Mouse (Mus musculus): ENCODE results near the gene Hist2h3c2.
"Not testable (repeated sequence)": the region's sequence is repeated elsewhere in the genome, so short reads cannot be mapped to it uniquely, and the experiment has no call there.

The Hist2h3c2 gene

DNA sequence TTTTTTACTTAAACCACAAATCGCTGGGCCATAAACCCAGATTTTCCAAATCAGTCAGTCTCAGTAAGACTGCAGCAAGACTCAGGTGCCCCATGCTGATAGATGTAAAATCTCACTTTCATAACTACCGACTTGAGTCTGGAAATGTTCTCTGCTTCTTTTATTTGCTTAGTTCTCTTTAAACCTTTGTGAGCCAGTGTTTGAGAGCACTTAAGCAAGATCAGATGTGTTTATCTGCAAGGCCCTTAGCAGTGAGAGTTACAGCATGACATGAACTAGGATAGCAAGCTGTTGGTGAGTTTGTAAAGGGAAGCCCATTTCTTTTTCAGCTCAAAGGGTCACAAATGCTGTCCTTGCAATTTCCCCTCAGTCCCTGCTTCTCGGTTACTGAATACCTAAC, 18.3 kb upstream of the Hist2h3c2 start:
- DNase-seq, result no peak

DNA sequence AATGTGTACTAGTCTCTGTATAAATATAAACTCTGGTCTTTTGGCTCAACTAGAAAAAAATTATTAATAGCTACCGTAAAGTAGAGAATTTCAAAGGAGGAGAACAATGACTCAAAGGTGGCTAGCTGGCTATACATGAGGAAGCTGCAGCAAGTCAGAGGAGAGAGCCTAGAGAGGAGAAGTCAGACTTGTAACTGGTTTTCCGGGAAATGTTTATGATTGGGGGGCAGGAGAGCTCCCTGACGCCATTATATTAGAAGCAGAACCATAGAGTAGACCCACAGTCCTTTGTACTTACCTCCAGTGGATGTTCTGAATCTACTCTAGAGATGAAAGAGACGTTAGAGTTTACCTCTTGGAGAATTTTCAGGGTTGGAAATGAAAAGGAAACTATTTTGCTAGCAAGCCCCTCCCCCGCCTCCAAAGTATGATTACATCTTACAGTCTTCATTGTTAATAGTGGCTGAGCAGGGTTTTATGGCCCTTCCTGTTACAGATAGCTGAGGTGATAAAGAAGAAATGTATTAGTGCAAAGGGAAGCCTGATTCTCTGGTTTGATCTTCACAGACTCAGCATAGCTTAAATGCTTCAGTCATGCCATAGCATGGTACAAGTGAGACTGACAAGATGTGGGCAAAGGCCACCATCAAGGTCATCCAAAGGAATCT, 17.1 kb upstream of the Hist2h3c2 start:
- DNase-seq, result no peak

DNA sequence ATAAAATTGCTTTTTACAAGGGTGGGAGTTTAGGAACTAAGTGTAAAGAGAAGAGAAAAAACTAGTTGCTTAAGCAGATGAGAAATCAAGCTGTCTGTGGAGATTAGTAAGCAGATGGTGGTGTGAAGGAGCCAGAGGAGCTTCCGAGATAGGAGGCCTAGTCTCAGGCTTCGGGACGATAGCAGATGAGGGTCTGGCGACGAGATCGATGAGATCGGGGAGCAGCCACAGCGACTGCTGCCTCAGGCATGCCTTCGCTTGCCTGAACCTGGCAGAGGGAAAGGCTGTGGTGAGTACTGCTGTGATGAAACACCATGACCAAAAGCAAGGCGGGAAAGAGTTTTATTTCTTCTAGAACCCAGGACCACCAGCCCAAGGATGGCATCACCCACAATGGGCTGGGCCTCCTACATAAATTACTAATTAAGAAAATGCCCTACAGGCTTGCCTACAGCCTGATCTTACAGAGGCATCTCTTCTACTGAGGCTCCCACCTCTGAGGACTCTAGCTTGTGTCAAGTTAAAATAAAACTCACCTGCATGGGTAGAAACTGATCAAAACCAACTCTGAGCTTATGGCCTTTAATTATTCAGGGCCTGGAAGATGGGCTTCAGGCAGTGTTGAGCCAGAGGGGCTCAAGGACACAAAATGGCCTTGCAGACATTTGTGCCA, 15.9 kb upstream of the Hist2h3c2 start:
- DNase-seq, result no peak

DNA sequence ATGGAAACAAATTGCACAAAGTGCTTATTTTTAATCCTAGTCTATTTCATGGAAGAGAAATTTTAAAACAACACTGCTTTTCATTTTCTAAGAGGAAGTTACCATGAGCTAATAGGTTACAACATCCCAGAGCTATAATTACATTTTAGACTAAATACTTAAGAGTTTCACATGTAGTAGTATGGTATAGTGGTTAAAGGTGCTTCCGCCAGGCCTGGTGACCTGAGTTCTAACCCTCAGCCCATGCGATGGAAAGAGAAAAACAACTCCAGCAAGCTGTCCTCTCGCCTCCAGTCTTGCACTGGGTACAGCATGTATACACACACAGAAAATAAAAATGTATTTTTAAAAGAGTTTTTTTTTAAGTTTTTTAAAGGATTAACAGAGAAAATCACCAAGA, 12.9 kb upstream of the Hist2h3c2 start:
- DNase-seq, result no peak

DNA sequence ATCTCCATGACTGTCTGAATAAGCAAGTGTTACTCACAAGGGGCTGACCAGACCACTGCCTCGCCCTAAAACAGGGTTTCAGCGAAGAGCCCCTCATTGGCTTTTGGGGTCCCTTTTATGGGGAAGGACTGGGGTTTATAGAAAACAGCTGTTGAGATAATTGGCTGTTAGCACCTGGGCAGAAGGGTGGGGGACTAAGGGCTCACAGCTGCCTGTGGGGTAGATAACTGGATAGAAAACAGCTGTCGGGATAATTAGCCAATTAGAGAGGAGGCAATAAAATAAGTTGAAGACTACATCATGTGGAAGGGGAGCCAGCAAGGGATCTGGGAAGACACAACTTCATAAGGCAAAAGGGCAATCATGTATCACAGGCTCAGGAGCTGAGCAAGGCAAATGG, 12.0 kb upstream of the Hist2h3c2 start:
- DNase-seq, result no peak

DNA sequence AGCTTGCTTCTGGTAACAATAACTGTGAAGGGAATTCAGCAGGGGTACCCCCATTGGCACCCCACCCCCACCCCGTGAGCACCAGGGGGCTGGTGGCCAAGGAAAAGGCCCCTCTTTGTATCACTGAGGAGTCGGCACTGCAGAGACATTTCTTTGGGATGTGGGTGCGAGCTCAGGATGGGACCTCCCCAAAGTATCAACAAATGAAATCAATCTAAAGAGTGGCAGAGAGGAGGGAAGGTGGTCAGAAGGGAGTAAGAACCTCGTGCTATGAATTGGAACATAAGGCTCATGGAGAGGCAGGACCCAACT, 10.1 kb upstream of the Hist2h3c2 start:
- DNase-seq, result no peak

DNA sequence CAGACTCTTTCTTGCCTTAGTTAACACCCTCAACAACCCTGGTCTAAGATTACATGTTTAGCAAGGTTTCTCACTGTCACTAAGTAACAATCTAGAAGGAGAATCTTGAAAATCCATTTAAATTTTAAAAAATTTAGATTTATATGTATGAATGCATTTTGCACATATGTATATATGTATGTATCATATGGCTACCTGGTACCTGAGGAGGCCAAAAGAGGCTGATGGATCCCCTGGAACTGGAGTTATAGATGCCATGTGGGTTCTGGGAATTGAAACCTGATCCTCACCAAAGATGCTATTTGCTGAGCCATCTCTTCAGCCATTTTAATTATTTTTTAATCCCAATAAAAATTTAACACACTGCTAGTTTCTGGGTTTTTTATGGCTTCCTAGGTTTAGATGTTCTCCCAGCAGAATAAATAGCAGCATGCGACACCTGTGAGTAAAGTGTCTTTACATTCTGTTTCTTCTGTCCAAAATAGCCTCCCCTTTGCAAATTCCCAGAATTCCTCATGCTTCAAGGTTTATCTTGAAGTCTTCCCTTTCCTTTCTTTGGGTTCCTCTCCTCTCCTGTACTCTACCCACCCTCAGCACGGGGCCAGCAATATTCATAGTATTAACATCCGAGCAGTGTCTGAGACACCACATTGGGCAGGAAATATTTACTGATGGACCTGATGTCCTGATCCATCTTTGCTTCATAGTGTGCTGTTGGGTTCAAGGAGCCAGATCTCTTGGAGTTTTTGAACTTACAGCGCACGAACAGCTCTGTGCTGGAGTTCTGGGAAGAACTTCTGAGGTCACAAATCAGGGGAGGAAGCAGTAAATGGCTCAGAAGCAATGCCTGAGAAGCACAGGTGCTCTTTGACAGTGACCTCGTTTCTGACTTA, 9.5 kb upstream of the Hist2h3c2 start:
- DNase-seq, result no peak

DNA sequence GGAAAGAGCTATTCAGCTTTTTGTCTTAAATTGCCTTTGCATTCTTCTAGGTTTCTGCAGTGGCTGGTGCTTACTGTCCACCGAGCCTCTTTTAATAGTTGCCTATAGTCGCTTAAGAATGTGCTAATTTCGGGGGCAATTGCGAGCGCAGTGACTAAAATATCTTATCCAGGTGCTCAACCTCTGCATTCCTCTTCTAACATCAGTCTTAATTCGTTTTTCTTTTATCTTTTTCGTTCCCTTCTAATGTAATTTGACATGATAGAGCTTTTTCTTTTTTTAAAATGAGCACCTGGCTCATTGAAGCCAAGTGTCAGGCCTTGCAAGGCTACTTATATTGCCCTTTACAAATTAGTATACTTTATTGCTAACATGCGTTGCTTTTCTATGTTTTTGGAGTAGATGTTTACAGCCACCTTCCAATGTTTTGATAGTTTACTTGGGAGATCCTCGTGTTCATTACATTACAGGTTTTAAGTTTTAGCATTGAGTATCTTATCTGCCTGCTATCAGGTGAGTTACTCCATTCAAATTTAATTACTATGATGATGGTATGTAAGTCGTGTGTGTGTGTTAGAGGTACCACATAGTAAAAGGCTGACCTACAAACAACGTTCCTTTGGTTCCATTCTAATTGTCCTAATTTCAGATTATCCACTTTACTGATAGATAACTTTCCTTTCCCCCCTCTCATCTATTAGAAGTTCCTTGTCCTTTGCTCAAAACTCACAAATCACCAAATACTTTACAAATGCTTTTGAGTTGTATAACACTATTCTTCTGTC, 8.6 kb upstream of the Hist2h3c2 start:
- DNase-seq, result no peak

DNA sequence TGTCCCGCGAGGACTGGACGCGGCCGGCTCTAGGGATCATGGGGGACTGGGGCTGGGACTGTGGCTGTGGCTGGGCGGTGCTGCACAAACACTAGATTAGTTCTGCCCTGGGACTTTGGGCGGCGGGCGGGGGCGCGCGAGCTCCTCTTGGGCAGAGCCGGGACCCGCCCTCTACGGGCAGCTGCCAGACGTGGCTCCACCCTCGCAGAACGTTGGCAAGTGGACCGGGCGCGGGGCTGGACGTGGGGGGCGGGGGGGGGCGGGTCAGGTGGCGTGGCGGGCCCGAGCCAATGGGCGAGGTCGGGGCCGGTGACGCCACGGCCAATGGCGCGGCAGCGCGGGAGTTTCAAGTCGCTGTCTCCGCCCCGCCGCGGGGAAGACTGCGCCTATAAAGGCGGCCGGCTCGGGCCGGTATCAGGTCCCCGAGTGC, 7.5 kb upstream of the Hist2h3c2 start, which contains the start of gene Hist2h3c1:
Gene Hist2h3c1 (plus strand): TSS at position 259 of the 430 bp plus-strand sequence.
- not testable (repeated sequence) for DNase-seq

DNA sequence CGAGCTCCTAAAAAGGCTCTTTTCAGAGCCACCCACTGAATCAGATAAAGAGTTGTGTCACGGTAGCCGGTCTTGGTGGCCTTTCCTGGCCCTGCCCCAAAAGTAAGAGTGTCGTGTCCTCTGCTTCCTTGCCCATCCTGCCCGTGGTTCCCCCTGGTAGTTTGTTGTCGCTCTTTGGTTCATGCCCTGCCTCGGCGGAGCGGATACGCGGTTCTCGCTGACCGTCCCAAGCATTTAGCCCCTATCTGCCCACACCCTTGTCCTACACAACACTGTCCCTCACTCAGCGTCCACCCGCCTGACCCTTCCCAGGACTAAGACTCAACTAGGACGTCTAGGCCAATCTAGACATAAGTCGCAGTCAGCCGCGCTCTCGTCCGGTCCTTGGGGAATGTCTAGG, 7.1 kb upstream of the Hist2h3c2 start:
- not testable (repeated sequence) for DNase-seq

DNA sequence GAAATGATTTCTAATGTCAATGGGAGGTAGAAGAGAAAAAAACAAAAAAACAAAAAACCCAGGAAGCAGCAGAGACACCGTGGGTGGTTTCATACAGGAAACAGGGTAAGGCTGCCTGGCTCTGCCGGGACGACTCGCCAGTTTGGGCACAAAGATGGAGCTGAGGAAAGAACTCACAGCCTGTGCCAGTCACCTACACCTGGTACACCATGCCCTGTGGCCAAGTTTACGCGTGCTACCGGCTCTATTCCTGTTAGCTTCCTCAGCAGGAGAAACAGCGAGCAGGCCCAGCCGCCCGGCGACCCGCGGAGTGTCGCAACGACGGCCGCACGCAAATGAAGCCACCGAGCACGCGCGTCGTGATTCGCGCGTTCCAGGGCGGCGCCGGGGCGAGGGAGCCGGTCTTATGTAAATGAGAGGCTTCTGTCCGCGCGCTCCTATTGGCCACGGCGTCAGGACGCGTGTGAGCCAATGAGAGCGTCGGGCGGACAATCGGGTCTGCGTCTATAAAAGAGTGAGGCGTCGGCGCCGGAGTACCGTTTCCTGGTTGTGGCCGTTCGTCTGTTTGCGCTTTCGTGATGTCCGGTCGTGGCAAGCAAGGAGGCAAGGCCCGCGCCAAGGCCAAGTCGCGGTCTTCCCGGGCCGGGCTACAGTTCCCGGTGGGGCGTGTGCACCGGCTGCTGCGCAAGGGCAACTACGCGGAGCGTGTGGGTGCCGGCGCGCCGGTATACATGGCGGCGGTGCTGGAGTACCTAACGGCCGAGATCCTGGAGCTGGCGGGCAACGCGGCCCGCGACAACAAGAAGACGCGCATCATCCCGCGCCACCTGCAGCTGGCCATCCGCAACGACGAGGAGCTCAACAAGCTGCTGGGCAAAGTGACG, 6.3 kb upstream of the Hist2h3c2 start, which contains the start of gene Hist2h2aa1:
Gene Hist2h2aa1 (plus strand): TSS at position 495 of the 884 bp plus-strand sequence.
- peak; percentile 87 for DNase-seq

DNA sequence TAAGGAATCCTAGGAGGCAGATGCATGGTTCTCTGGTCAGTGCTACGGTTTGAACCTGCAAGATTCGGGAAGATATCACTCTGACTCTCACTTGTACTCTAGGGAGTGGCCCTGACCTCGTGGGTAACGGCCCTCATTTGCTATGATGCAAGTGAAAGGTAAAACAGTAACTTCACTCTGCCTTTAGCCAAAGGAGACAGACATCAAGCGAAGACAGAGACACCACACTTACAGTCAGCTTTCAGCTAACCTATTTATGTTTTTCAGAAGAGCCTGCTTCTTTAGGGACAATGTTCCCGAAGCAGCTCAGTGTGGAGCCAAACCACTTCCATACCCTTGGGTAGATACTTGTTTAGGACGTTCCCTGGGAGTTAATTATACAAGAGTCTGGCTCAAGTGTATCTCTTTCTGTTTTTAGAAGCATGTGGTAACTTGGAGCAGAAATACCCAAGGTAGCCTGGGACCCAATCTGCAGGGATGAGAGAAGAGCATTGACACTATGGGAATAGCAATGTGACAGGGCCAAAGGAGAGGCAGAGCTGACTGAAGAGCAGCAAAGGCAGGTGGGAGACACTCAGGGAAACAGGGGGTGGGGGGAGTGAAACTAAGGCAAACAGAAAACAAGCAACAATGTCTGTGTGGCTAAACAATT, 5.1 kb upstream of the Hist2h3c2 start:
- no peak for DNase-seq

DNA sequence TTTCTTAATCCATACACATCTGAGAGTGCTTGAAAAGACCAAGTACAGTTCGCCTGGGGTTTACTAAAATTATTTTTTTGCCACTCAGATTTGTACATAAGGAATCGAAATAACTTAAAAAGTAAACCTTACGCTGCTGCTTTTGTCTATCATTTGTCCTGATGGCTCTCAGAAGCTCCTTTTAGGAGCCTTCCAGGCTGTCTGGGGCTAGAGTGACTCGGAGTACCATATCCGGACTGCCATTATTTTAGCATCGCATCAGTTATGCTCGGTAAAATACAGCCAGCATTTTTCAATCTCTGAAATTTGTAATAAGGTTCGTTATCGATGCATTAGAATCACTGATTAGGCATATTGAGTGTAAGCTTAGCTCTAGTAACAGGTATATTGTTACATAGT, 1.9 kb upstream of the Hist2h3c2 start:
- no peak for DNase-seq

DNA sequence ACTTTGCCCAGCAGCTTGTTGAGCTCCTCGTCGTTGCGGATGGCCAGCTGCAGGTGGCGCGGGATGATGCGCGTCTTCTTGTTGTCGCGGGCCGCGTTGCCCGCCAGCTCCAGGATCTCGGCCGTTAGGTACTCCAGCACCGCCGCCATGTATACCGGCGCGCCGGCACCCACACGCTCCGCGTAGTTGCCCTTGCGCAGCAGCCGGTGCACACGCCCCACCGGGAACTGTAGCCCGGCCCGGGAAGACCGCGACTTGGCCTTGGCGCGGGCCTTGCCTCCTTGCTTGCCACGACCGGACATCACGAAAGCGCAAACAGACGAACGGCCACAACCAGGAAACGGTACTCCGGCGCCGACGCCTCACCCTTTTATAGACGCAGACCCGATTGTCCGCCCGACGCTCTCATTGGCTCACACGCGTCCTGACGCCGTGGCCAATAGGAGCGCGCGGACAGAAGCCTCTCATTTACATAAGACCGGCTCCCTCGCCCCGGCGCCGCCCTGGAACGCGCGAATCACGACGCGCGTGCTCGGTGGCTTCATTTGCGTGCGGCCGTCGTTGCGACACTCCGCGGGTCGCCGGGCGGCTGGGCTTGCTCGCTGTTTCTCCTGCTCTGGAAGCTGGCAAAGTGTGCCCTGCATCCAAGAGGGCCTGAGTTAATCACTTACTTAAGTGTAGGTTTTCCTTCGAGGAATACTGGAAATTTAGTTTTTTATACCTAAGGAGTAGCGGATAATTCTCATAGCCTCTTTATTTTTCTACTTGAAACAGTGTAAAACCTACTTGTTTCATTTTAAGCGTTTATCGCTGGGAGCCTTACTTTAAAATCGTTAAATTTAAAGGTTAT, 1.2 kb upstream of the Hist2h3c2 start, which contains the start of gene Hist2h2aa2:
Gene Hist2h2aa2 (minus strand): TSS at position 328 of the 850 bp plus-strand sequence.
- DNase-seq, result peak; percentile 95

DNA sequence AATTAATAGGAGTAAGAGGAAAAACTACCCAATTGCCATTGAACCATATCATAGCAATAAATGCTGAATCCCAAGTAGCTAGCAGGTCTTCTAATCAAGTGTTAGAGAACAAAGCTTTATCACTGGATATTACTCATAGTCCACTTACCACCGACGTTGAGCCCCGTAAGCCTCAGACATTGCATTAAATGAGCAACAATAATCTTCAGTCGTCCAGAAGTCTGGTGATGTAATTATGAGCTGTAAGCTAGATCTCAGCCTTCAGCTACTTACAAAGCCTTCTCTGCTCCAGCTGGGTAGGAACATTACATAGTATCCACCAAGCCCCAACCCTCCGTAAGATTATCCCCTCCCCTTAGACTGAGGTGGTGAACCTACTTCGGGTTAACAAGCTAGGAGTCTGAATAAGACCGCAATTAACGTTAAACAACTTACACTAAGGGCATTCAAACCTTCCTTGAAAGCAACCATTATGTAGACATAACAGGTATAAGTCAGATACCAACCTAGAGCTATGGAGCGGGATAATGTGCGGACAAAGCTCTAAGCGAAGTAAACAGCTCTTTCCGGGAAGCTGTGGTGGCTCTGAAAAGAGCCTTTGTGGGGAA, 919 bp downstream of the Hist2h3c2 start:
- DNase-seq, result no peak

DNA sequence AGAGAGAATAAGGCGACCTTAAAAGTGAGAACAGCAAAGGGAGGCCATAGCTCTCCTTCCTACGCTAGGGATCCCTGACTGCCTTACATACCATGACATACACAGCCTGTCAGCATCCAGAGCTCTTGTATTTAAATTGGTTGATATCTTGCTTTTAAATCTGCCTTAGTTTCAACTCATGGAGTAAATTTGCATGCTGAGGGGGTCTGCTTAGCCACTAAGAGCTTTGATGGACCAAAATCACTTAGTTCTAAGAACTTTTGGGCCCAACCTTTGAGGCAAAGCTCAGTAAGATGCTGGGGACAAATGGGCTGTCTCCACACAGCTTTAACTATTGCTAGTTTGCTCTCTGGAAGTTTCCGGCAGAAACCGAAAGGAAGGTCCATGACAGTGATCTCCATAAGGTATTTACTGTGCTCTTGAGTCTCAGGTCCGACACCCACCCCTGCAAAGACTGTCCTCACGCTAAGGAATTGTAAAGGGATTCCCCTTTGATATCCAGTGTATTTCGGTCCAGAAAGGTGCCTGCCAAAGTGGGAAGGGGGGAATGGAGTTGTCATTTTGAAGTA, 1.5 kb downstream of the Hist2h3c2 start:
- DNase-seq, result no peak

DNA sequence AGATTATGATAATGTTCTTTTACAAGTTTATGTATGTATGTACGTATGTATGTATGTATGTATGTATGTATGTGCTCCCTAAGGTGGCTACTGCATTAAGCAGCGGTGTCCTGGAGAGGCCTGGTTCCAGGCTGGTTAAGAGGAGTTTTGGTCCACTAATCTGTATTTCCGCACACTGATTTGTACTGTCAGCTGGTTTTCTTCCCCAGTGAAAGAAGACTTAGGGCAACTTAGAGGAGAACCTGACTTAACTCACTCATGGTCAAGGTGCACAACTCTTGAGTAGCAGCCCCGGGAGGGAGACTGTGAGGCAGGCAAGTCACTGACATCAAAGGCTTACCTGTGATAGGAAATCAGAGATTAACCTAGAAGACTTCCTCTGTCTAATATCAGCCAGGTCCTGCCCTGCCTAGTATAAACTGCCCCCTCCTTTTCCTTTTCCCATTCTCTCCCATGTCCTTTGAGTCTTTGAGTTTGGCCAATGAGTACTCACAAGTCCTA, 2.0 kb downstream of the Hist2h3c2 start:
- no peak for DNase-seq

DNA sequence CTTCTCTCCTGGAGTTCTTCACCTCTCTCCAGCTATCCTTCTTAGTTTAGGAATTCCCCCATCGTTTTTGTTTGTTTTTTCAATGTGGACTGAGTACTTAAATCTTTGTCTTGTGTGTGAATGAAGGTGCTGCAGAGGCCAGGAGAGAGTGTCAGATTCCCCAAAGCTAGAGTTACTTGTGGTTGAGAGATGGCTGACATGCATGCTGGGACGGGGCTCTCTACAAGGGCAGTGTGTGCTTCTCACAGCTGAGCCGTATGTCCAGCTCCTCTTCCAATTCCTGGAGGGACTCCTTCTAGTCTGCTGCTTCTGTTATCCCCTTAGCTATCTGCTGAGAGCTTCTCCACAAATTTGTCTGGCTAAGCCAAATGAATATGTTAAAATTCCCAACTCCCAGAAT, 3.1 kb downstream of the Hist2h3c2 start:
- DNase-seq, result no peak

DNA sequence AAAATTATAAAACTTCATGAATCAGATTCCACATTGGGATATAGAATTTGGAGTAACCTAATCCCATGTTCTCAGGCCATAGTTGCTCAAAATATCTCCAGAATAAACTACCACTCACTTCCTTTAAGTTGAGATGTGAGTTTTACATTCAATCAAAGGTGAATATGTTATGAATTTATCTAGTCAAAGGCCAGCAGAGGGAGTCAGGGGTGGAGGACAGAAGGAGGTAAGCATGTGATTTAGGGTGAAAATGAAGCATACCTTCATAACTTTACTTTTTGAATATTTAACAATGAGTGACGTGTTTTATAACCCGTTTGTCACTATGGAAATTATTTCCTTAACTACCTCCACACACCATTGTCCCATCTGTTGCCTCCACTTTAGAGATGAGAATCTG, 4.0 kb downstream of the Hist2h3c2 start:
- DNase-seq, result no peak

Measured in cerebellum, adult 11 months (tissue).